ENCODE assay signal across 8 mouse cellular contexts in the genomic region with DNA sequence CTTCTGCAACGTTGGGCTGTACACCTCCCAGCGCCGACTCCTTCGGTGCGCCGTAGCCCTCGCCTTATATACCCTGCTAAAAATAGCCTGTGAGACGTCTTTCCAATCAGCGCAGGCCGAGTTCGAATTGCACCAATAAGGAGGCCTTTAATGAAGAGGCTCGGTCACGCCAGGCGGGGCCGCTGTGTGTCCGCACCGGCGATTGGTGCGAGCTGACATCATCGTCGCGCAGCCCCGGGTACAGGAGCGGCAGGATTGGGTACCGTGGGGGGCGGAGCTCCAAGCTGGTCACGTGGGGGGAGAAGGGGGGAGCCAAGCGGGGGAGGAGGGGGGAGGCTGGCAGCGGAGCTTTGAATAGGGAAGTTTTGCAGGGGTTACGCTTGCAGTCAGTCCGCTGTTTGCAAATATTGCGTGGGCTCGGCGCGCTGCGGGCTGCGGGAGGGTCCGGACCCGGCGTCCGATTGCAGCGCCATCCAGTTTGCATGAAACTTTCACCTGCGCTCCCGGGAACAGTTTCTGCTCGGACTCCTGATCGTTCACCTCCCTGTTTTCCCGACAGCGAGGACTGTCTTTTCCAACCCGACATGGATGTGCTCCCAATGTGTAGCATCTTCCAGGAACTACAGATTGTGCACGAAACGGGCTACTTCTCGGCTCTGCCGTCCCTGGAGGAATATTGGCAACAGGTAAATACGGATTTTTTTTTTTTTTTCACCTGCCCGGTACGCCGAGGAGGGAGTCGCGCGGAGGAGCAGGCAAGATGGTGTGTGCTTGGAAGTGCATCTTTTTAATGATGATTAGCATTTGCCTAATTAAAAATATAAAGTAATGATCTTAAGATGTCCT. TPM values are rescaled to one million over a fixed set of nuclear protein-coding genes. Genes with fewer than 3 reads are reported as not detected.
DNase-seq lines count a peak whose midpoint lies in the region; ATAC-seq lines count a peak whose summit lies in the region.

A gene (plus strand): TSS at position 326 of the 846 bp plus-strand sequence.

- intact Hi-C loops in left cerebral cortex, postnatal 14 days (cut with DNase I): loop anchor here (2.0 to 10.0 kb wide), 6 partner anchors 367 to 1199 kb away; no protein-coding TSS in a partner anchor

- peak within 1 kb of the TSS; percentile 83 for H3K4me3 ChIP-seq in intestine, embryonic 14.5 days (ENCODE audit: low read depth, low read length)

- H3K4me1 ChIP-seq in intestine, embryonic 14.5 days (replicated peaks; ENCODE audit: control insufficient read depth, insufficient read depth, low read length): peaks cover 19% of the 10 kb centered on the region

- H3K9ac ChIP-seq in intestine, embryonic 14.5 days (ENCODE audit: low read length): peak within 1 kb of the TSS; percentile 95

- H3K36me3 ChIP-seq in intestine, embryonic 14.5 days (ENCODE audit: control insufficient read depth, insufficient read depth, low read length): peaks cover 19% of the 10 kb centered on the region

- peak; percentile 95 to 96 for DNase-seq in adrenal gland, adult 18-20 months (ENCODE audit: low spot score in 2 of 2)
- DNase-seq in embryo, embryonic 11 days: peak; percentile 99
- DNase-seq in gastrocnemius, postnatal 25 days: peak; percentile 100
- DNase-seq in intestine, embryonic 14.5 days (ENCODE audit: low spot score): peak; percentile 96
- peak; percentile 100 for DNase-seq in left cerebral cortex, postnatal 14 days (ENCODE audit: low spot score in 2 of 2)
- peak; percentile 99 for DNase-seq in mesoderm, embryonic 11.5 days (ENCODE audit: low read depth, low spot score)
- peak; percentile 99 to 100 for DNase-seq in right cerebral cortex, postnatal 36 days (ENCODE audit: low spot score in 2 of 2)
- DNase-seq in yolk sac, embryonic 10.5 days (ENCODE audit: low spot score): peak; percentile 99

- peak; percentile 99 for ATAC-seq in intestine, embryonic 14.5 days (replicated peaks; ENCODE audit: low FRiP score, low TSS enrichment, low read depth)

- under 1% methylated on average over 55 of the region's 60 CpGs for WGBS in intestine, embryonic 14.5 days

- H3K27ac ChIP-seq in intestine, embryonic 14.5 days (ENCODE audit: low read depth): peak within 1 kb of the TSS; percentile 99

- H3K27me3 ChIP-seq in intestine, embryonic 14.5 days (replicated peaks; ENCODE audit: control insufficient read depth, insufficient read depth, low read length): no peaks in the 10 kb centered on the region

- no peaks in the 10 kb centered on the region for H3K9me3 ChIP-seq in intestine, embryonic 14.5 days (ENCODE audit: control insufficient read depth, low read length)

- H3K4me2 ChIP-seq in intestine, embryonic 14.5 days (ENCODE audit: low read length): peak within 1 kb of the TSS; percentile 73

RNA-seq across cellular contexts. Expression of the gene that starts here (rescaled TPM):
- total RNA-seq in adrenal gland, adult 18-20 months (2021): 10 to 100 TPM; 42.6 to 57.3 TPM
- total RNA-seq in gastrocnemius, postnatal 25 days (2021): 10 to 100 TPM; 22.0 to 23.9 TPM
- polyA plus RNA-seq in intestine, embryonic 14.5 days (2014; fragmentation: Nextera tagmentation; extraction: Ambion mirVana): 65.3 and 73.7 TPM in 2 replicates
- total RNA-seq in left cerebral cortex, postnatal 14 days (2021): 10 to 100 TPM; 57.7 to 59.7 TPM

Comparison
In these comparisons a context has a peak if more than half of its experiments do, and no peak if none do; other contexts are left out.
1. Peak in every context shown above with its lines: DNase-seq, ATAC-seq, H3K4me3 ChIP-seq and H3K27ac ChIP-seq.